Mouse (Mus musculus): ENCODE data around the gene Ess2. TPM values are rescaled to one million over a fixed set of nuclear protein-coding genes. Genes with fewer than 3 reads are reported as not detected.
"Not testable (repeated sequence)": the region's sequence is repeated elsewhere in the genome, so short reads cannot be mapped to it uniquely, and the experiment has no call there.

Ess2 gene
- polyA plus RNA-seq (2012; rRNA removed), result 14.2 and 16.2 TPM in 2 replicates

DNA sequence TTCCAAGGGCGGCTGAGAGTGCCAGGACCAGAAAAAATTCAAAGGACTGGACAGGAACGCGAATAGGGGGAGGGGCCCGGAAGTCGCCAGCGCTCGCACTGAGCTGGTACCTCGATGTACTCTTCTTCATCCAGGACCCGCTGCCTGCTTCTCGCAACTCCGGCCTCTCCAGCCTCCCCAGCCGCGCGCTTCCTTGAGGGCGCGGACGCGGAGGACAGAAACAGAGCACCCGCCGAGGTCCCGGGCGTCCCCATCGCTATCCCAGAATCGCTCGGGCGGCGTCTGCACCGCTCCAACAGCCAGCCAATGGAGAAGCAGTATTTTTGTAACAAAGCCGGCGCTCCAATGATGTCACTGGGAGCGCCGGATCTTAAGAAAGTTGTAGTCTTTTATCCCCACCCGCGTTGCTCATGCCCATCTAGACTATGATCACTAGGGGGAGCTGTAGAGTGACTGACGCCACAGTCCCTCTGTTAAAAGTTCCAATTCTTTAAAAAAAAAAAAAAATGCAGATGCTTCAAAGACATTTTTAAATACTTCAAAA lies at the start of gene Ess2:
Ess2 (minus strand) TSS at position 297 of the 544 bp plus-strand sequence.
- Histone ChIP-seq H3K27ac (ENCODE audit: insufficient read depth, low read depth, low read length) (peak within 1 kb of the TSS; percentile 57), H3K27me3 (replicated peaks; ENCODE audit: control insufficient read depth, insufficient read depth, low read length) (peaks cover 4% of the 10 kb centered on the region; the same call in 1 of the 2 replicates), H3K4me3 (ENCODE audit: insufficient read depth, low read depth, low read length) (peak within 1 kb of the TSS; percentile 88), H3K36me3 (ENCODE audit: control insufficient read depth, insufficient read depth, low read length) (no peaks in the 10 kb centered on the region; the same call in 1 of the 2 replicates), H3K4me1 (ENCODE audit: control insufficient read depth, insufficient read depth, low read length) (peaks cover 4% of the 10 kb centered on the region; the same call in 1 of the 2 replicates)
- TF ChIP-seq POLR2A (IDR thresholded peaks at IDR 0.05; ENCODE audit: low read depth, low read length), result no peak
- peak; percentile 76 for TF ChIP-seq CTCF (conservative IDR thresholded peaks at IDR 0.05; ENCODE audit: insufficient read depth, insufficient read length, low read depth, low read length)
- under 1% methylated on average over 35 of the region's 35 CpGs for WGBS
- peak; percentile 97 for DNase-seq

DNA sequence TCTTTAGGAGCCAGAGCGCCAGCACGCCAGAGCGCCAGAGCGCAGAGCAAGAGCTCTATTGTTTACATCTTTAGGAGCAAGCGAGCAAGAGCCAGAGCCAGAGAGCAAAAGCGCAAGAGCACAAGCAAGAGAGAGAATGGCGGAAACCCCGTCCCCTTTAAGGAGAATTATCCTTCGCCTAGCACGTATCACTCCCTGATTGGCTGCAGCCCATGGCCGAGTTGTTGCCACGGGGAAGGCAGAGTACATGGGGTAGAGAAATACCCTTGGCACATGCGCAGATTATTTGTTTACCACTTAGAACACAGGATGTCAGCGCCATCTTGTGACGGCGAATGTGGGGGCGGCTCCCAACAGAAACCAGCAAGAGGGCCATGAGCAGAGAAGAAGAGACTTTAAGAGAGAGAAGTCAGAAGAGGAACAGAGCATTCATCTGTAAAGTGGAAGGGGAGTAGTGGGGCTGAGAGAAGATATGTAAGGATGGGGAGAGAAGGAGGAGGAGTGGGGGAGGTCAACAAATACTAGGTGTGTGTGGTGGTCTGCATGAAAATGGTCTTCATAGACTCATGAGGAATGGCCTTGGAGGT lies 45.0 kb upstream of the Ess2 start:
- 96% methylated on average over 17 of the region's 17 CpGs for WGBS
- H3K4me1 ChIP-seq (ENCODE audit: control insufficient read depth, insufficient read depth, low read length); H3K4me3 ChIP-seq (ENCODE audit: insufficient read depth, low read depth, low read length); H3K36me3 ChIP-seq (ENCODE audit: control insufficient read depth, insufficient read depth, low read length); H3K27ac ChIP-seq (ENCODE audit: insufficient read depth, low read depth, low read length); DNase-seq; H3K27me3 ChIP-seq (replicated peaks; ENCODE audit: control insufficient read depth, insufficient read depth, low read length): not testable (repeated sequence)

DNA sequence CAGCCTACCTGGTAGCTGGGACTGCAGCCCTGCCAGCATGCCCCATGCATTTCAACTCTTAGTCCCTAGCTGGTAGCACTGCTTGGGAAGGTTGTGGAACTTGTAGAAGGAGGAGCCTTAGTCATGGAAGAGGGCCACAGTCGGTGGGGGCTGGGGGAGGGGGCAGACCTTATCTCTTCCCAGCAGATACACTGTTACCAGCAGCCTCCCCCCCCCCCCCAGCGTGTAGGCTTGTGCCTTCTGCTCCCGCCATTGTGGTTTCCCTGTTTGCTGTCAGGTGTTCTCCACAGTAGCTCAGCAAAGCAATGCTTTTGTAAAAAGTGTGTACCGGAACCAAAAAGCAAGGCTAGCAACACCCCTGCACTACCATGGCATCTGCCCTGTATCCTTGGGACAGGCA lies 40.5 kb upstream of the Ess2 start:
- 84% methylated on average over 4 of the region's 4 CpGs for WGBS
- Histone ChIP-seq H3K4me3 (ENCODE audit: insufficient read depth, low read depth, low read length) (no peak overlapping the region), H3K36me3 (ENCODE audit: control insufficient read depth, insufficient read depth, low read length) (no peaks in the 10 kb centered on the region), H3K4me1 (ENCODE audit: control insufficient read depth, insufficient read depth, low read length) (no peaks in the 10 kb centered on the region), H3K27me3 (replicated peaks; ENCODE audit: control insufficient read depth, insufficient read depth, low read length) (no peaks in the 10 kb centered on the region), H3K27ac (ENCODE audit: insufficient read depth, low read depth, low read length) (no peak overlapping the region)
- no peak for TF ChIP-seq CTCF (conservative IDR thresholded peaks at IDR 0.05; ENCODE audit: insufficient read depth, insufficient read length, low read depth, low read length)
- no peak for DNase-seq

DNA sequence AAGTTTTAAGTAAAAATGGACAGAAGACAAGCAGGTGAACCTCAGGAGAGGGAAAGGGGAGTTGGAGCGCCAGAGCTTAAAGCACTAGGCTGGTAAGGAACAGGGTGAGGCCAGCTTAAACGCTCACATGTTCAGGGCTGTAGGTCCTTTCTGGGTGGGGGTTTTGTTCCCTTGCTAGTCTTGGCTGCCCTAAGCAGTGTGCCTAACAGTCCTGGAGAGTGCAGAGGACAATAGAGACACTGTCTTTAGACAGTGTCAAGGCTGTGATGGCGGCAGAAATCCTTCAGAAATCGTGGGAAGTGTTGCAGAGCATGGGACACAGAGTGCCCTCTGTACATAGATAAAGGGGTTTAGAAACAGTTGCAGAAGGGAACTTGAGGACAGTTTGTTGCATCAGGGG lies 38.9 kb upstream of the Ess2 start:
- no peak for TF ChIP-seq POLR2A (IDR thresholded peaks at IDR 0.05; ENCODE audit: low read depth, low read length)
- TF ChIP-seq CTCF (conservative IDR thresholded peaks at IDR 0.05; ENCODE audit: insufficient read depth, insufficient read length, low read depth, low read length), result no peak
- WGBS, result 73% methylated on average over 4 of the region's 4 CpGs

DNA sequence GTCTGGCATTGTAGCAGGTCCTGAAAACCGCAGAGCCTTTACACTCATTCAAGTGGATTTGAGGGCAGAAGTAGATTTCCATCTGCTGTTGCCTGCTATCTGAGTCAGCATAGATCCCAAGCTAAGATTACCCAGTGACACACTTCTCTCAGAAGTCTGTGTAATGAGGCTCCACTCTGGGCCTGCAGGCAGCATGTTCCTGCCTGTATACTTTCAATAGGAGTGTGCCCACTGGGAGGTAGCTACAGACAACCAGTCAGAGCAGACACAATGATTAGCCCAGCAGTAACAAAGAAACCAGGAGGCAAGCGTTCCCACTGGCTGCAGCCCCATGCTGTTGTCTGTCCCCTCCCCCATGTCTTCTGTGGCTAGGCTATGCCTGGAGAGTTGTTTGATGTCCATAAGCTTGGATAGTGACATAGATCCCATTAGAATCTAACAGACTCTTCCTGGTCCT lies 38.3 kb upstream of the Ess2 start:
- no peak for DNase-seq
- no peaks in the 10 kb centered on the region for H3K36me3 ChIP-seq (ENCODE audit: control insufficient read depth, insufficient read depth, low read length)
- H3K4me1 ChIP-seq (ENCODE audit: control insufficient read depth, insufficient read depth, low read length), result peaks cover 4% of the 10 kb centered on the region; the same call in 1 of the 2 replicates
- WGBS, result 60% methylated on average over 2 of the region's 2 CpGs
- no peak for TF ChIP-seq CTCF (conservative IDR thresholded peaks at IDR 0.05; ENCODE audit: insufficient read depth, insufficient read length, low read depth, low read length)
- TF ChIP-seq POLR2A (IDR thresholded peaks at IDR 0.05; ENCODE audit: low read depth, low read length), result no peak
- H3K4me3 ChIP-seq (ENCODE audit: insufficient read depth, low read depth, low read length), result no peak overlapping the region
- no peaks in the 10 kb centered on the region for H3K27me3 ChIP-seq (replicated peaks; ENCODE audit: control insufficient read depth, insufficient read depth, low read length)
- H3K27ac ChIP-seq (ENCODE audit: insufficient read depth, low read depth, low read length), result no peak overlapping the region

More for the DNA sequence above, 38.9 kb upstream of the Ess2 start:
- Histone ChIP-seq H3K4me1 (ENCODE audit: control insufficient read depth, insufficient read depth, low read length) (peaks cover 4% of the 10 kb centered on the region; the same call in 1 of the 2 replicates), H3K27me3 (replicated peaks; ENCODE audit: control insufficient read depth, insufficient read depth, low read length) (no peaks in the 10 kb centered on the region), H3K4me3 (ENCODE audit: insufficient read depth, low read depth, low read length) (no peak overlapping the region), H3K27ac (ENCODE audit: insufficient read depth, low read depth, low read length) (no peak overlapping the region), H3K36me3 (ENCODE audit: control insufficient read depth, insufficient read depth, low read length) (no peaks in the 10 kb centered on the region)
- DNase-seq, result no peak

DNA sequence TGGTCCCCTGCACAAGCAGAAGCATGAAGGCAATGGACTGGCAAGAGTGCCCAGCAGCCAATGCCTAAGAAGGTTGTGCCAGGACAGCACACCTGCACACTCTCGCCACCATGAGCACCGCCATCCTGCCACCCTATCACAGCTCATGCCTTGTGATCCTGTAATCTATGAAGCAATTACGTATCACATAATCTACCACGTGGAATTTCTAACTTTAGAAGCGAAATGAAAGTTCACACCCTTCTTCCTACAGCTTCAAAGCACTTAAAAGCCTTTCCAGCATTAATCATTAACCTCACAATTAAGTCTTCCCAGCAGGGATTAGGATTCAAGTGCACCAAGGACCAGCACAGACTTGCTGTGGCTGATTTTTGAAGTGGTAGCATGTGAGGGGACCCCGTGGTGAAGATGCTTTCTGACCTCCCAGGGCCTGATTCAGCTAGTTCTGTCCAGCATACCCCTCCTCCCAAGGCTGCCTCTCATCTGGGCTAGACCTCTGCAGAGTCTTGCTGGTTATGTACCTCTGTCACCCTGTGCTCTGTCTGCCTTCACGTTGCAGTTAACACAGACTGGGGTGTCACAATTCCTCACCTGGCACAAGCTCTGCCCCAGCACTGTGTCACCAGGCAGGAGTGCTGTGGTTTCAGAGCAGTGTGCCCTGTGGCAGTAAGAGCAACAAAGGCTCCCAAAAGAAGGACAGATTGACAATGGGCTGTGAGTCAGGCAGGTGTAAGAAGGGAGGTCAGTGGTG lies 34.1 kb upstream of the Ess2 start:
- Histone ChIP-seq H3K4me1 (ENCODE audit: control insufficient read depth, insufficient read depth, low read length) (peaks cover 4% of the 10 kb centered on the region; the same call in 1 of the 2 replicates), H3K36me3 (ENCODE audit: control insufficient read depth, insufficient read depth, low read length) (no peaks in the 10 kb centered on the region), H3K27me3 (replicated peaks; ENCODE audit: control insufficient read depth, insufficient read depth, low read length) (no peaks in the 10 kb centered on the region), H3K27ac (ENCODE audit: insufficient read depth, low read depth, low read length) (no peak overlapping the region; the same call in 1 of the 2 replicates), H3K4me3 (ENCODE audit: insufficient read depth, low read depth, low read length) (0 out of 2 replicates have a peak overlapping the region, but pooled peaks have one; percentile 5)
- 19% methylated on average over 7 of the region's 7 CpGs for WGBS
- peak; percentile 50 for DNase-seq
- no peak for TF ChIP-seq CTCF (conservative IDR thresholded peaks at IDR 0.05; ENCODE audit: insufficient read depth, insufficient read length, low read depth, low read length)
- TF ChIP-seq POLR2A (IDR thresholded peaks at IDR 0.05; ENCODE audit: low read depth, low read length), result no peak

DNA sequence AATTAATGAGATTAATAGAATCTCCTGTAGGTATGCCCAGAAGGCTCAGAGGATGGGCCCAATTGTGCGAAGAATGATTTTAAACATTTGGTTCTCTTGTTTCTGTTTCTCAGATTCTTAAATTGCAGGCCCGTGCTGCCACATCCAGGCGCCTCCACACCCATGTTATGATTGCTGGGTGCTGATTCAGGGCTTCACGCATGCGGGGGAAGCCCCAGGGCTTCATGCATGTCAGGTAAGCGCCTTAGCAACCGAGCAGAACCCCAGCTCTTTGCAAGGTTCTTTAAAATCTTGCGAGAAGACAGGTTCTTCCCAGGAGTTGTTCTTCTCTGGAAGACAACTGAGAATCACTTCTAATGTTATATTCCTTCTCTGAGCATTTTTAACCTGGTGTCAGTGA lies 32.3 kb upstream of the Ess2 start:
- Histone ChIP-seq H3K4me1 (ENCODE audit: control insufficient read depth, insufficient read depth, low read length) (peaks cover 4% of the 10 kb centered on the region; the same call in 1 of the 2 replicates), H3K36me3 (ENCODE audit: control insufficient read depth, insufficient read depth, low read length) (no peaks in the 10 kb centered on the region), H3K4me3 (ENCODE audit: insufficient read depth, low read depth, low read length) (no peak overlapping the region), H3K27me3 (replicated peaks; ENCODE audit: control insufficient read depth, insufficient read depth, low read length) (no peaks in the 10 kb centered on the region), H3K27ac (ENCODE audit: insufficient read depth, low read depth, low read length) (no peak overlapping the region)
- TF ChIP-seq CTCF (conservative IDR thresholded peaks at IDR 0.05; ENCODE audit: insufficient read depth, insufficient read length, low read depth, low read length), result no peak
- TF ChIP-seq POLR2A (IDR thresholded peaks at IDR 0.05; ENCODE audit: low read depth, low read length), result no peak
- WGBS, result 77% methylated on average over 8 of the region's 8 CpGs
- no peak for DNase-seq

Data from kidney, adult 2 months (tissue).